Mouse (Mus musculus) liver, adult (tissue): ENCODE results near the gene B4galt1.

Source experiments
- GATA4 ChIP-seq: IDR thresholded peaks from 2 replicates; pipeline ENCODE4 v1.6.1; 2014; ENCODE audit warnings: mild to moderate bottlenecking, low read length; ENCODE audit not compliant: insufficient replicate concordance

The B4galt1 gene

DNA sequence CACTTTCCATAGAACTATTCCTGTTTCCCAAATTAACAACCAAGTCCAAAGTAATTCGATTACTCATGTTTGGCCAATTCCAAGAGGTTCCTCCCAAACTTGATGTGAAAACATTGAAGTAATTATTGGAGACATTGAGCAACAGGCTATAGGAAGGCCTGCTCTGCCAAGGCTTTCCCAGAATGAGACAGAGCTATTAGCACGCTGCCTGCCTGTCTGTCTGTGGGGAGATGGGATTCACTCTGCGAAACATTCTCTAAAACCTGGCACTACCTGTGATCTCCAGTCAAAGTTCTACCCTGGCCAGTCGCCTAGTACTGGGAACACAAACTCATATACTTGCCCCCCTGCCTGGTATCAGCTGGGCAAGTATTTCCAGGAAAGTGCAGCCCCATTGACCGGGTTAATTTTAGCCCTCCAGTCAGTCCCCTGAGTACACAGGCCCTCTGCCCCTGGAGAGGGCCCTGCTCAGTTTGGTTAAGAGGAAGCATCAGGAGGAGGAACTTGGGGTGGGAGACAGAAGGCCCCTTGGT lies 1.5 kb downstream of the B4galt1 start:
- TF ChIP-seq GATA4: no peak

- TF ChIP-seq GATA4: no peak
These were observed 2.0 kb downstream of the B4galt1 start for GRCm38 (mm10) chr4:40851763-40852248.

- TF ChIP-seq GATA4: no peak
These were observed 2.6 kb downstream of the B4galt1 start for GRCm38 (mm10) chr4:40851031-40851762.

- TF ChIP-seq GATA4: peak; percentile 18; the same call in 1 of the 2 replicates
These were observed 3.2 kb downstream of the B4galt1 start for GRCm38 (mm10) chr4:40850582-40850981.

GRCm38 (mm10) chr4:40849518-40849917 lies 4.3 kb downstream of the B4galt1 start:
- no peak for TF ChIP-seq GATA4

DNA sequence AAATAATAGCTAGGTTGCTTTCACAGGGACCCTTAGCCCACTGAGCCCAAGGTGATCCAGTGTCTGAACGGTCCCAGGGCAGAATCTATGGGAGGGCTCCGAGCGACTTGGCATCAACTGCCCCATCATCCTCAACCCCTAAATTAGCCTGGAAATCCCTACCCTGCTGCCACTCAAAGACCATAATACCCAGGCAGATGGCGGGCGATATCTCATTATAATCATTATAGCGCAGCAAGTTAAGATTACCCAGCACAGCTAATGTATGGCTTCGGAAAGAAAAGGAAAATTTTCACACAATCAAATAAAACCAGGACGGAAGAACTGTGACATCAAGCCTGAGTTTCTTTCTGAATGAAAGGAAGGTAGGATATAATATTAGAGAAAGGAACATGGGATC lies 5.6 kb downstream of the B4galt1 start:
- no peak for TF ChIP-seq GATA4

GRCm38 (mm10) chr4:40847160-40847559 lies 6.6 kb downstream of the B4galt1 start:
- no peak for TF ChIP-seq GATA4

DNA sequence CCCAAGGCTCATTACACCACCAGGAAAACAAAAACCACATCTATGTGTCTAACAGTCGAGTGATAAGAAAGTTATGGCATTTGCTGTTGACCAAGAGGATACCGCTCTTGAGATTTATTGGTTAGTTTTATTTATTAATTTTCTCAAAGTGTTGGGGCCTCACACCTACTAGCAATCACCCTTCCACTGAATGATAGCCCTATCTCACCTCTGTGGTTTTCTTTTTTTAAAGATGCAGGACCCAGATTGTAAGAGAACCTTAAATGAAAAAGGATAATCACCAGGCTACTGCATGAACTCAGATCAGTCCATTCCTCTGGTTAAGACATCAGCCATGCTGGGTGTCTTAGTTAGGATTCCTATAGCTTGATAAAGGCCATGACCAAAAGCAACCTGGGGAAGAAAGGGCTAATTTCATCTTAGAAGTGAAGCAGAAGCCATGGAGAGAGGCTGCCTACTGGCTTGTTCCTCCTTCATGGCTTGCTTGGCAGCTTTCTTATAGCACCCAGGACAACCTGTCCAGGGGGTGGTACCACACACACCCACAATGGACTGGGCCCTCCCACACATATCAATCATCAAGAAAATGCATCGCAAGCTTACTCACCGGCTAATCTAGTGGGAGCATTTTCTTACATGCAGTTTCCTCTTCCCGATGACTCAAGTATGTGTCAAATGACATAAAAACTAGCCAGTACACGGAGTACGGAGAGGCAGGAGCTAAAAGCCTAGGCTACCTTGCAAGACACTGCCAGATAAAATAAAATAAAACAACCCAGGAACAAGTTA lies 7.5 kb downstream of the B4galt1 start:
- no peak for TF ChIP-seq GATA4

GRCm38 (mm10) chr4:40844811-40845751 lies 8.7 kb downstream of the B4galt1 start:
- no peak for TF ChIP-seq GATA4

- TF ChIP-seq GATA4: no peak
These were observed 9.5 kb downstream of the B4galt1 start for GRCm38 (mm10) chr4:40844251-40844721.

DNA sequence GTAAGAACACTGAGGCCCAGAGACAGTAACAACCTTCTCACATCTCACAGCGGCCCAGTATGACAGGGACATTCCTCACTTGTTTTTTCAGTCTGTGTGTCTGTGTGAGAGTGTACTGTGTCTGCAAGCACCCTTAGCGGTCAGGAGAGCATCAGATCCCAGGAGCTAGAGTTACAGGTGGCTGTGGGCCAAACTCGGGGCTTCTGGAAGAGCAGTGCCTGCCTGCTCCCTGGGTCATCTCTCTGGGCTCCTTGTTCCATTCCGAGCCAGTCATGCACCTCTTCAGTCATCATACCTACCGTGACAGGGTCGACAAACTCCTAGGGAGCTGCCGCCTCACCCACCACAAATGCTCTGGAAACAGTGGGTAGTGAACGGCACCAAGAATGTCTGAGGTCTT lies 10.1 kb downstream of the B4galt1 start:
- TF ChIP-seq GATA4: no peak

- no peak for TF ChIP-seq GATA4
These were observed 13.4 kb downstream of the B4galt1 start for GRCm38 (mm10) chr4:40840448-40840847.

GRCm38 (mm10) chr4:40839251-40839650 lies 14.6 kb downstream of the B4galt1 start:
- TF ChIP-seq GATA4: peak; percentile 63; the same call in 1 of the 2 replicates

DNA sequence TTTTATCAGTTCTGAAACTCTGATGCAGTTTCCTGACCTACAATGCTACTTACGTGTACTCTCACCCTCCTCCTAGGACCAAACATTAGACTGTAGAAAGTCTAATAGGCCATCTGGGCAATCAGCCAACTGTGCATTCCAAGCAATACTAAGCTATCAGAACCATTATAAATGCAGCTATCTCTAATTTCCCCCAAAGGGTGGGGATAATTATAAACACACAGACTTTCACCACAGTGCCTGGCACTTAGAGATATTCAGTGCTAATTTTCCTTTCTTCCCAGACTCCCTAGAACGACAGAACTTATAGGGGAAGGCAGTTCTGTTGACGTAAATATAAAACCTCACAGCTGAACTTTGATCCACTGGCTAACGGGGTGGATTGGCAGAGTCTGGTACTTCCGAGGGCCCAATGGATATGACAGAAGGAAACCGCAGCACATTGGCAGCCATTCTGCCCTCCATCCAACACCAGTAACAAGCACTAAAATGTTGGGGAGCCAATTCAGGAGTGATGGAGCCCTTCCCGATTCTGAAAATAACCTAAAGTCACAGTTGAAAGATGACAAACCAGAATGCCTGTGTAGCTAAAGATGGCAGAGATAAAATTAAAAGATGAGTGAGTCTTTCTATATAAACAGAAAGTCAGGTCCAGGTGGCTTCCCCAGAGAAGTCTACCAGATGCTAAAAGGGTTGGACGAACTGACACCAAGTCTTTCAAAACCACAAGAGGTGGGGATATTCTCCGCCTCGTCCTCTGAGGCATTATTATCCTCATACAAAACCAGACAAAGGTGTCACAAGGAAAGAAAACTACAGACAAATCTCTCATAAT lies 16.1 kb downstream of the B4galt1 start:
- TF ChIP-seq GATA4: peak; percentile 76; the same call in 1 of the 2 replicates
